Mouse (Mus musculus) stomach, postnatal 0 days (tissue): ENCODE results near the gene F930015N05Rik.

Experiments
- CTCF ChIP-seq: IDR thresholded peaks from 2 replicates; pipeline ENCODE4 v1.5.1; 2016; ENCODE audit warnings: antibody characterized with exemption, low read depth, mild to moderate bottlenecking, moderate library complexity
- EP300 ChIP-seq: optimal IDR thresholded peaks from 2 replicates; pipeline ENCODE3; 2016; ENCODE audit warnings: antibody characterized with exemption

DNA sequence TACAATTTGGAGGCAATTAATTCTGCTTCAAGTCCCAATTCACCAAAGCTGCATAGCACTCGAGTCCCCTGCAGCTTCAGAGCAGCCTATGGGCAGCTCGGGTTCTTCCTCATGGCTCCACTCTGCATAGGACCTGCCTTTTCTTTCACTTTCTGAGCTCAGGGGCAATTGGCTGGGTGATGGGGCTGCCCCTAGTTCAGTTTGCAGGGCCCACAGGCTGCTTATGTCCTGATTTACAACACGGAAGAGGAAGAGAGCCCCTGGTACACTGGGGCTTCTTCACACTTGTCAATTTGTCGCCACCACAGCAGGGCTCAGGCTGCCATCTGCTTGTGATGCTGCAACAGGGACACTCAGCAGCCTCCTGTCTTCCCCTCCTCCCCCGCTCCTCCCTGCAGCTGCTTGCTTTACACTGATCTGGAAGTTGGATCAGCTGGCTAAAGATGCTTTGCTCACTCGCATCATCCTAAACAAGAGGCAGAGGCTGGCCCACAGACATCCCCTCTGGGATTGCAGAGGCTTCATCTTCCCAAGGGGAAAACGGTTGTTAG lies 40.0 kb downstream of the F930015N05Rik start:
- TF ChIP-seq CTCF (peak; percentile 8; the same call in 1 of the 2 replicates), EP300 (no peak)
